Mouse (Mus musculus) lung, adult 2 months (tissue): ENCODE data around the gene Cmklr1.

Source experiments
- CTCF ChIP-seq: fragments of 200-500 bp; IDR thresholded peaks from 2 replicates; pipeline ENCODE4 v1.5.1; 2011; ENCODE audit warnings: mild to moderate bottlenecking, low read length, control low read depth; ENCODE audit not compliant: insufficient read depth
- POLR2A ChIP-seq: fragments of 200-500 bp; IDR thresholded peaks from 2 replicates; pipeline ENCODE4 v1.6.1; 2011; ENCODE audit warnings: low read depth, mild to moderate bottlenecking, control low read depth, low read length, borderline replicate concordance; ENCODE audit errors: extremely low read depth

- TF ChIP-seq CTCF (no peak), POLR2A (no peak)
Observed at GRCm38 (mm10) chr5:113596252-113596651, 54.0 kb downstream of the Cmklr1 start.
